Mouse (Mus musculus) stomach, postnatal 0 days (tissue): ENCODE data around the gene Fam3c.

Experiments used
- CTCF ChIP-seq: IDR thresholded peaks from 2 replicates; pipeline ENCODE4 v1.5.1; 2016; ENCODE audit warnings: antibody characterized with exemption, low read depth, mild to moderate bottlenecking, moderate library complexity
- EP300 ChIP-seq: optimal IDR thresholded peaks from 2 replicates; pipeline ENCODE3; 2016; ENCODE audit warnings: antibody characterized with exemption

- TF ChIP-seq EP300 (no peak), CTCF (no peak)
Measured at GRCm38 (mm10) chr6:22343706-22344105, 12.3 kb downstream of the Fam3c start.
